Mouse (Mus musculus): ENCODE data around the gene E2f4.
A peak's percentile ranks its signal among the peaks of the same experiment; 100 is the strongest.

E2f4 gene

GRCm38 (mm10) chr8:105297511-105298192 is at the start of gene E2f4:
Gene E2f4 (plus strand): TSS chr8:105297663.
- peak; percentile 95 for DNase-seq

GRCm38 (mm10) chr8:105251954-105252353 is 45.5 kb upstream of the E2f4 start:
- no peak for DNase-seq

GRCm38 (mm10) chr8:105252680-105253537 is 44.6 kb upstream of the E2f4 start:
- no peak for DNase-seq

- no peak for DNase-seq
Measured at GRCm38 (mm10) chr8:105253766-105254151, 43.7 kb upstream of the E2f4 start.

GRCm38 (mm10) chr8:105254152-105254965 is 43.1 kb upstream of the E2f4 start:
- DNase-seq: peak; percentile 92

GRCm38 (mm10) chr8:105254966-105255350 is 42.5 kb upstream of the E2f4 start, which contains the start of gene B3gnt9:
Gene B3gnt9 (minus strand): TSS chr8:105255153.
- DNase-seq: peak; percentile 86

GRCm38 (mm10) chr8:105257318-105258114 is 39.9 kb upstream of the E2f4 start:
- DNase-seq: no peak

- DNase-seq: peak; percentile 44
Measured at GRCm38 (mm10) chr8:105258911-105259720, 38.3 kb upstream of the E2f4 start.

GRCm38 (mm10) chr8:105259721-105260320 is 37.6 kb upstream of the E2f4 start:
- DNase-seq: peak; percentile 81

- no peak for DNase-seq
Measured at GRCm38 (mm10) chr8:105260371-105261099, 36.9 kb upstream of the E2f4 start.

GRCm38 (mm10) chr8:105261326-105261980 is 36.0 kb upstream of the E2f4 start:
- peak; percentile 42 for DNase-seq

GRCm38 (mm10) chr8:105263244-105263912 is 34.1 kb upstream of the E2f4 start:
- no peak for DNase-seq

- peak; percentile 84 for DNase-seq
Measured at GRCm38 (mm10) chr8:105264024-105264982, 33.2 kb upstream of the E2f4 start, which contains the start of the genes Tradd and Fbxl8. Gene Tradd (minus strand): TSS chr8:105264609. Gene Fbxl8 (plus strand): TSS chr8:105264648.

- no peak for DNase-seq
Measured at GRCm38 (mm10) chr8:105265128-105265527, 32.3 kb upstream of the E2f4 start.

GRCm38 (mm10) chr8:105266775-105267174 is 30.7 kb upstream of the E2f4 start:
- DNase-seq: no peak

GRCm38 (mm10) chr8:105268342-105269074 is 29.0 kb upstream of the E2f4 start:
- no peak for DNase-seq

GRCm38 (mm10) chr8:105269075-105269458 is 28.4 kb upstream of the E2f4 start:
- no peak for DNase-seq
